Mouse (Mus musculus) heart, embryonic 15.5 days (tissue): ENCODE data around the gene Gns. TPM values are rescaled to one million over a fixed set of nuclear protein-coding genes. Genes with fewer than 3 reads are reported as not detected.

Source experiments
- ATAC-seq: fragments of 200-750 bp; cut with Nextera tagmentation; replicated peaks from 2 replicates; pipeline ENCODE4 v1.8.0; 2017; ENCODE audit warnings: low read depth, moderate TSS enrichment; ENCODE audit not compliant: insufficient number of reproducible peaks, insufficient read depth, low FRiP score
- H3K27ac ChIP-seq: fragments of 300-500 bp; sonication (generic); 2 replicates; pipeline ENCODE4 v1.5.1; 2015; ENCODE audit warnings: mild to moderate bottlenecking, inconsistent platforms
- H3K27me3 ChIP-seq: fragments of 300-500 bp; sonication (generic); 2 replicates; pipeline ENCODE4 v1.6.1; 2015; ENCODE audit warnings: inconsistent platforms
- H3K36me3 ChIP-seq: fragments of 300-500 bp; sonication (generic); 2 replicates; pipeline ENCODE4 v1.6.1; 2015; ENCODE audit warnings: mild to moderate bottlenecking, inconsistent platforms
- H3K4me1 ChIP-seq: fragments of 300-500 bp; sonication (generic); replicated peaks from 2 replicates; pipeline ENCODE4 v1.6.1; 2015; ENCODE audit warnings: inconsistent platforms
- H3K4me2 ChIP-seq: fragments of 300-500 bp; sonication (generic); 2 replicates; pipeline ENCODE4 v1.6.1; 2015; ENCODE audit warnings: inconsistent platforms, mild to moderate bottlenecking, moderate library complexity
- H3K4me3 ChIP-seq: fragments of 300-500 bp; sonication (generic); 2 replicates; pipeline ENCODE4 v1.5.1; 2015; ENCODE audit warnings: mild to moderate bottlenecking, inconsistent platforms
- H3K9ac ChIP-seq: fragments of 300-500 bp; sonication (generic); 2 replicates; pipeline ENCODE4 v1.6.1; 2015; ENCODE audit warnings: mild to moderate bottlenecking, inconsistent platforms
- H3K9me3 ChIP-seq: fragments of 300-500 bp; sonication (generic); replicated peaks from 2 replicates; pipeline ENCODE4 v1.6.1; 2016; ENCODE audit warnings: inconsistent platforms
- WGBS: fragments of 180-500 bp; shearing (Covaris S2); methylation state at CpG from one replicate; pipeline ENCODE4 v1.1.7; 2015; ENCODE audit warnings: mixed read lengths; 5-methylcytosine and 5-hydroxymethylcytosine counted together
- polyA plus RNA-seq: library from polyadenylated mRNA; unstranded; fragments of >200 nt; fragmentation: Nextera tagmentation; extraction: Ambion mirVana; gene quantifications from 2 replicates; pipeline ENCODE4 v1.2.1, GENCODE M21; 2015

The Gns gene
- polyA plus RNA-seq, 1 experiment from 2014 or later = 28.6 TPM

GRCm38 (mm10) chr10:121381280-121381679, 16.4 kb downstream of the Gns start:
- ATAC-seq = no peak
- H3K27me3 ChIP-seq = no peaks in the 10 kb centered on the region
- no peak overlapping the region for H3K9ac ChIP-seq
- no peaks in the 10 kb centered on the region for H3K9me3 ChIP-seq
- WGBS = 80% methylated on average over 18 of the region's 18 CpGs
- no peak overlapping the region for H3K4me3 ChIP-seq
- peaks cover 69% of the 10 kb centered on the region for H3K36me3 ChIP-seq
- no peak overlapping the region for H3K27ac ChIP-seq
- H3K4me1 ChIP-seq = peaks cover 9% of the 10 kb centered on the region
- no peak overlapping the region for H3K4me2 ChIP-seq

DNA sequence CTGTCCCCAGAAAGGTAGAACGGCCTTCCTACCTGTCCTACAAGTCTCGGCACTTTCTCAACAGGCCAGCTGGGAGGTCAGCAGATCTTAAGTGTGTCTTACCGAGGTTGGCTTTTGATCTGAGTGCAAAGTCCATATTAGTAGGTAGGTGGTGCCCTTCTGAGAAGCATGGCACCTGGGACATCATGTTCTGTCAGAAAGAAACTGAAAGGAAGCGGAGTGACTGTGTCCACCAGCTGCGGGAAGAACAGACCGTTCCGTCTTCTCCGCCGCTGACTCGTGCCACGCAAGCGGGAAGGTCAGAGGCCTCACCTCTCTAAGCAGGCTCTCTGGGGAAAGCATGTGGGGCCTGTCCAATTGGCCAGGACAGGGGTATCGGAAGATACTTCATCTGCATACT, 19.8 kb downstream of the Gns start:
- Histone ChIP-seq H3K4me1 (peaks cover 15% of the 10 kb centered on the region), H3K36me3 (peaks cover 50% of the 10 kb centered on the region), H3K9ac (no peak overlapping the region), H3K9me3 (no peaks in the 10 kb centered on the region), H3K27ac (no peak overlapping the region), H3K4me2 (no peak overlapping the region), H3K4me3 (no peak overlapping the region), H3K27me3 (no peaks in the 10 kb centered on the region)
- 92% methylated on average over 13 of the region's 13 CpGs for WGBS
- ATAC-seq = no peak

- H3K4me1 ChIP-seq = peaks cover 15% of the 10 kb centered on the region
- H3K27me3 ChIP-seq = no peaks in the 10 kb centered on the region
- no peaks in the 10 kb centered on the region for H3K9me3 ChIP-seq
- H3K36me3 ChIP-seq = peaks cover 47% of the 10 kb centered on the region
- WGBS = 84% methylated on average over 6 of the region's 6 CpGs
- no peak overlapping the region for H3K4me2 ChIP-seq
- no peak overlapping the region for H3K27ac ChIP-seq
- no peak for ATAC-seq
- no peak overlapping the region for H3K4me3 ChIP-seq
- no peak overlapping the region for H3K9ac ChIP-seq
Observed at GRCm38 (mm10) chr10:121385695-121386094, 20.8 kb downstream of the Gns start.

GRCm38 (mm10) chr10:121386347-121386746, 21.5 kb downstream of the Gns start:
- no peak overlapping the region for H3K4me3 ChIP-seq
- no peak; the same call in 1 of the 2 replicates for ATAC-seq
- H3K4me2 ChIP-seq = peak overlapping the region; percentile 31
- no peaks in the 10 kb centered on the region for H3K9me3 ChIP-seq
- peaks cover 15% of the 10 kb centered on the region for H3K4me1 ChIP-seq
- H3K27ac ChIP-seq = peak overlapping the region; percentile 21; the same call in 1 of the 2 replicates
- no peak overlapping the region for H3K9ac ChIP-seq
- 30% methylated on average over 9 of the region's 9 CpGs for WGBS
- peaks cover 45% of the 10 kb centered on the region for H3K36me3 ChIP-seq
- no peaks in the 10 kb centered on the region for H3K27me3 ChIP-seq

- no peak overlapping the region for H3K27ac ChIP-seq
- peaks cover 57% of the 10 kb centered on the region; the same call in 1 of the 2 replicates for H3K36me3 ChIP-seq
- H3K9ac ChIP-seq = no peak overlapping the region
- WGBS = 80% methylated on average over 10 of the region's 10 CpGs
- H3K4me2 ChIP-seq = no peak overlapping the region
- no peak overlapping the region for H3K4me3 ChIP-seq
- ATAC-seq = no peak
- no peaks in the 10 kb centered on the region for H3K27me3 ChIP-seq
- no peaks in the 10 kb centered on the region for H3K9me3 ChIP-seq
- H3K4me1 ChIP-seq = peaks cover 18% of the 10 kb centered on the region
Observed at GRCm38 (mm10) chr10:121390602-121391001, 25.7 kb downstream of the Gns start.

- peaks cover 15% of the 10 kb centered on the region for H3K4me1 ChIP-seq
- no peaks in the 10 kb centered on the region for H3K27me3 ChIP-seq
- no peaks in the 10 kb centered on the region for H3K9me3 ChIP-seq
- no peak overlapping the region for H3K4me3 ChIP-seq
- no peak overlapping the region for H3K27ac ChIP-seq
- H3K36me3 ChIP-seq = peaks cover 67% of the 10 kb centered on the region; the same call in 1 of the 2 replicates
- H3K9ac ChIP-seq = no peak overlapping the region
- no peak for ATAC-seq
- WGBS = 93% methylated on average over 8 of the region's 8 CpGs
- H3K4me2 ChIP-seq = no peak overlapping the region
Observed at GRCm38 (mm10) chr10:121391901-121392300, 27.0 kb downstream of the Gns start.

DNA sequence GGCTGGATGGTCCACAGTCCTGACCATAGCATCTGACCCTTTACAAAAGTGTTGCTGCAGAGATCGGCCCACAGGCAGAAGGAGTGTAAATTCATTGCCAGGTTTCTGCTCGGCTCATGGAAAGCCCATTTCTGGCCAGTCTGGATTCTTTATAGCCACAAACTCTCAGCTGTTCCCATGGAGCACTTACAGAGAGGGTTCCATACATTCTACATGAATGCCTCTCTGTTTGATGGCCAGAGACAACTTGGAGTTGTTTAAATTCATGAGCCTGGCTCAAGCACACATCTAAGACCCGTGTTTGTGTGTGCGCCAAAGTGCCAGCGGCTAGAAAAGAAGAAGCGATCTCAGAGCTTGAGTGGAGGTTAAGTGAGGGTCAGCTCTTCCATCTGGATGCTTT, 29.4 kb downstream of the Gns start:
- 79% methylated on average over 6 of the region's 6 CpGs for WGBS
- Histone ChIP-seq H3K4me1 (peaks cover 13% of the 10 kb centered on the region), H3K4me3 (no peak overlapping the region), H3K27me3 (no peaks in the 10 kb centered on the region), H3K27ac (no peak overlapping the region), H3K9me3 (no peaks in the 10 kb centered on the region), H3K4me2 (no peak overlapping the region), H3K9ac (no peak overlapping the region), H3K36me3 (peaks cover 58% of the 10 kb centered on the region; the same call in 1 of the 2 replicates)
- ATAC-seq = no peak

GRCm38 (mm10) chr10:121394789-121395325, 30.0 kb downstream of the Gns start:
- H3K27ac ChIP-seq = no peak overlapping the region
- no peaks in the 10 kb centered on the region for H3K27me3 ChIP-seq
- H3K36me3 ChIP-seq = peaks cover 54% of the 10 kb centered on the region; the same call in 1 of the 2 replicates
- no peak overlapping the region for H3K9ac ChIP-seq
- H3K4me3 ChIP-seq = no peak overlapping the region
- no peak for ATAC-seq
- H3K9me3 ChIP-seq = no peaks in the 10 kb centered on the region
- WGBS = 70% methylated on average over 18 of the region's 18 CpGs
- H3K4me1 ChIP-seq = peaks cover 13% of the 10 kb centered on the region
- H3K4me2 ChIP-seq = no peak overlapping the region

DNA sequence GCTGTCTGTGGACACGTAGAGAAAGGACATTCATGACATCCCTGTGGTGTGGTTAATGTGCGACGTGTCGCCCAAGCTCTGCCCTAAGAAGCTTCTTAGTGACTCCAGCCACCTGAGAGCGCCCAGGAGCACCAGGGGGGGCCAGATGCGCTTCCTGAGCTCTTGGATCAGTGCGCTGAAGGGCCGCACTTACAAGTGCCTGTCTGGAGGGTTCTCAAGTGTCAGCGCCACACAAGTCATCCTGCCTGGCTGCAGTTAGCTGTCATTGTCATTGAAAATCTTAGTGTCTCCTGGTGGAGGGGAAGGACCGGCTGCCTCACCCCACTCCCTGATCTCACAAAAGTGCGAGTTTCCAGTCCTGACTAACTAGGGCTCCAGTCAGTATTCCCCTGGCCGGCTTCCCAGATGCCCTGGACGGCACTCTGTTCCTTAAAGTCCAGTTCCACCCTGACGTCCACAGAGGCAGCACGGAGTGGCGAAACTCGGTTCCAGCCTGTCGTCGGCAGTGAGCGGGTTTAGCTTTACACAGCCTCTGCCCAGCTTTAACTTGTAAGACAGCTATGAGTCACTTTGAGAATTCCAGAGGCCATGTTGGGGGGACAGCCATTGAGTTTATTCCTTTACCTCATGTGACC, 30.8 kb downstream of the Gns start:
- 58% methylated on average over 20 of the region's 20 CpGs for WGBS
- H3K9ac ChIP-seq = no peak overlapping the region

GRCm38 (mm10) chr10:121398599-121398998, 33.7 kb downstream of the Gns start:
- Histone ChIP-seq H3K9me3 (no peaks in the 10 kb centered on the region), H3K36me3 (peaks cover 20% of the 10 kb centered on the region; the same call in 1 of the 2 replicates), H3K4me3 (no peak overlapping the region), H3K27ac (no peak overlapping the region), H3K27me3 (no peaks in the 10 kb centered on the region), H3K9ac (no peak overlapping the region), H3K4me1 (peaks cover 13% of the 10 kb centered on the region), H3K4me2 (no peak overlapping the region)
- ATAC-seq = no peak
- 86% methylated on average over 7 of the region's 7 CpGs for WGBS

More for the DNA sequence above, 30.8 kb downstream of the Gns start:
- Histone ChIP-seq H3K36me3 (peaks cover 48% of the 10 kb centered on the region; the same call in 1 of the 2 replicates), H3K9me3 (no peaks in the 10 kb centered on the region), H3K27ac (no peak overlapping the region), H3K4me3 (no peak overlapping the region), H3K4me1 (peaks cover 13% of the 10 kb centered on the region), H3K27me3 (no peaks in the 10 kb centered on the region), H3K4me2 (no peak overlapping the region)
- no peak for ATAC-seq

DNA sequence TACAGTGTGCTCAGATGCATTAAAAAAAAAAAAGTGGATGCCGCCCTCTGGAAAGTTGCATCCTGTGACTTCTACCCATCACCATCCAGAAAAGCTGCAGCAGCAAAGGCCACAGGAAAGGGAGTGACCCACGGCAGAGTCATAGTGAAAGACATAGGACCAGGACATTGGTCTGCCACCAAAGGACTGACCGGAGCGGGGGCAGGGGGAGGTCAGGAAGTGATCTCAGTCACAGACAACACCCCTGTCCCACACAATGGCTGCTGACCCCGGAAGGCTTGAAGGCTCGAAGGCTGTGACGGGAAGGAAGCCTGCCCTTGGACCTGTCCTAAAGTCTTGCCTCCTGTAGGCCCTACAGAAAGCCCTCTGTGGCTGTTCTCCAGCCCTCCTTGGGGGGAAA, 36.1 kb downstream of the Gns start:
- ATAC-seq = no peak
- WGBS = 69% methylated on average over 7 of the region's 7 CpGs

GRCm38 (mm10) chr10:121403104-121403503, 38.2 kb downstream of the Gns start:
- H3K27me3 ChIP-seq = no peaks in the 10 kb centered on the region
- H3K36me3 ChIP-seq = no peaks in the 10 kb centered on the region
- no peaks in the 10 kb centered on the region for H3K4me1 ChIP-seq
- no peak overlapping the region for H3K9ac ChIP-seq
- H3K27ac ChIP-seq = no peak overlapping the region
- no peaks in the 10 kb centered on the region for H3K9me3 ChIP-seq
- H3K4me2 ChIP-seq = no peak overlapping the region
- no peak overlapping the region for H3K4me3 ChIP-seq
- WGBS = 61% methylated on average over 9 of the region's 9 CpGs
- ATAC-seq = no peak

More for the DNA sequence above, 36.1 kb downstream of the Gns start:
- H3K27me3 ChIP-seq = no peaks in the 10 kb centered on the region
- no peaks in the 10 kb centered on the region for H3K9me3 ChIP-seq
- H3K27ac ChIP-seq = no peak overlapping the region
- no peak overlapping the region for H3K4me3 ChIP-seq
- no peak overlapping the region for H3K4me2 ChIP-seq
- H3K9ac ChIP-seq = no peak overlapping the region
- H3K4me1 ChIP-seq = peaks cover 1% of the 10 kb centered on the region; the same call in 1 of the 2 replicates
- peaks cover 8% of the 10 kb centered on the region; the same call in 1 of the 2 replicates for H3K36me3 ChIP-seq
